Mouse (Mus musculus) heart, adult 2 months (tissue): ENCODE measurements around the gene Fndc10.
"Not testable (repeated sequence)": the region's sequence is repeated elsewhere in the genome, so short reads cannot be mapped to it uniquely, and the experiment has no call there.

Experiments
- CTCF ChIP-seq: fragments of 200-600 bp; IDR thresholded peaks from 2 replicates; pipeline ENCODE4 v1.8.1; 2022; ENCODE audit warnings: antibody characterized with exemption, mild to moderate bottlenecking, moderate library complexity
- EP300 ChIP-seq: fragments of 200-500 bp; IDR thresholded peaks from 2 replicates; pipeline ENCODE4 v1.6.1; 2011; ENCODE audit warnings: low read depth, low read length, control low read depth; ENCODE audit not compliant: insufficient read depth
- POLR2A ChIP-seq: fragments of 200-500 bp; IDR thresholded peaks from 2 replicates; pipeline ENCODE4 v1.6.1; 2011; ENCODE audit warnings: mild to moderate bottlenecking, low read depth, low read length, control low read depth; ENCODE audit not compliant: insufficient read depth

- not testable (repeated sequence) for TF ChIP-seq CTCF, POLR2A, EP300
Observed at GRCm38 (mm10) chr4:155683670-155684277, 10.4 kb upstream of the Fndc10 start.
